Mouse (Mus musculus) urinary bladder, adult 18-20 months (tissue): ENCODE measurements around the gene Olfr1383.
"Not testable (repeated sequence)": the region's sequence is repeated elsewhere in the genome, so short reads cannot be mapped to it uniquely, and the experiment has no call there.

Source experiments
- DNase-seq, 2 experiments: peaks; one replicate each; pipeline ENCODE4 v3.0.0; 2022; ENCODE audit warnings: low spot score in 2 of 2, mixed read lengths in 2 of 2

Gene Olfr1383

DNA sequence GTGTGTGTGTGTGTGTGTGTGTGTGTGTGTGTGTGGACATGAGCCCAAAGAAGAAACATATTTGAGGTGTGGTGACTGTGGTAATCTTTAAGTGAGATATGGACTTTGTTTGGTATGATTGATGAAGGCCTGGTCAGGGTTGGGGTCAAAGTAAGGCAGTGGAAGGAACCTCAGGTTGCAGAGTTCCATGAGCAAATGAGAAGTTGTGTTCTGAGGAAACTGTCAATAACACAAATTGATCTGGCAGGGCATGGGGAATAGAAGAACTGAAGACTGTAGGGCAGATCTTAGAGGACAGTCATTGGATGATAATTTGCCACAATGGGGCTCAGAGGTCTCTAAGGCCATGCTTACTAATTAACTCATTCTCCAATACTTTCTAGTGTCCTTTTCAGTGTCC lies at the start of gene Olfr1383:
TSS of gene Olfr1383 (plus strand) at position 301 of the 400 bp plus-strand sequence.
- no peak for DNase-seq

DNA sequence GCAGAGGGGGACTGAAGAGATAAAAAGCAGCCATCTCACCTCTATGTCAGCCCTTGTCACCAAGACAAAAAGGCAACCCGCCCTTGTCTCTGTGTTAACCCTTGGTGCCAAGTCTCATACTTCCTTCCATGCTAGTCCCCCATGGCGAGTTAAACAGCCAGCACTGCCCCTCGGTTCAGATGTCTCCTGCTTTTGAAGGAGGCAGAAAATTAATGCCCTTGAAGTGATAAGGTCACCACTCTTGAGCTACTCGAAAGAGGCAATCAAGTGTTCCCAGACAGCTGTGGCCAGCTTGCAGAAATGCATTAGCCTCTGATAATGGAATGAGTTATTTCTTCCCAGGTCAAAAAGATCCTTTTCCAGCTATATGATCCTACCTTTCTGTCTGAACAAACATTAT lies 33.5 kb upstream of the Olfr1383 start:
- no peak for DNase-seq

DNA sequence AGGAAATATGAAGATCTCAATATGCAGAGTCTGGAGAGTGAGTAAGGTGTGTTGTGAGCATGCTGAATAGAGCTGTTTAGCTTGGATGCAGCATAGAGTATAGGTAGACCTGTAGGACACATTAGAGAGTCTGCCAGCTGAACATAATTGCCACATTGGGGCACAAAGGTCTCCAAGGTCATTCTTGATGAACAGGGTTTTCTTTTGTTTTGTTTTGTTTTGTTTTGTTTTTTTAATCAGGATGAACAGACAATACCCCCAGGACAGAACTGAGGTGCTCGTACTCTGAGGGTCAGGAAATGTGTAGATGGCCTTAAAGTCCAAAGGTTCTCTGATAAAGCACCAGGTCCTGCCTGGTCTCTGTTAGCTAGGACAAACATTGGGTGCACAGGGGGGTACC lies 30.7 kb upstream of the Olfr1383 start, which contains the start of gene Olfr1385:
TSS of gene Olfr1385 (plus strand) at position 301 of the 400 bp plus-strand sequence.
- DNase-seq: not testable (repeated sequence)

DNA sequence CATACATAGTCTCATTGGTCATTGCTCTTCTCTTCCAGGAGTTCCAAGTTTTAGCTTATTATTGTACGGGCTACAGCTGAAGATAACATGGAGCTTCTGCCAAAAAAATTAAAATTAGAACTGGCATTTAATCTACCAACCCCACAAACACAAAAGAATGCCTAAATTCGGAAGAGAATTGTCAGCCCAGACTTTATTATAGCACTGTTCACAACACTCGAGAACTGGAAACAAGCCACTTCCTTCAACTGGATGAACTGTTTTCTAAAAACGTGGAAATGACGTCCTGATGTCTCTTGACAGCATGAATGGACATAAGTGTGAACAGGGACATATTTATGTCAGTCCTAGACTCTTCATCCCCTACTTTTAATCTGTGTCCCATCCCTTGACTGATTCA lies 1.4 kb upstream of the Olfr1383 start:
- no peak for DNase-seq

DNA sequence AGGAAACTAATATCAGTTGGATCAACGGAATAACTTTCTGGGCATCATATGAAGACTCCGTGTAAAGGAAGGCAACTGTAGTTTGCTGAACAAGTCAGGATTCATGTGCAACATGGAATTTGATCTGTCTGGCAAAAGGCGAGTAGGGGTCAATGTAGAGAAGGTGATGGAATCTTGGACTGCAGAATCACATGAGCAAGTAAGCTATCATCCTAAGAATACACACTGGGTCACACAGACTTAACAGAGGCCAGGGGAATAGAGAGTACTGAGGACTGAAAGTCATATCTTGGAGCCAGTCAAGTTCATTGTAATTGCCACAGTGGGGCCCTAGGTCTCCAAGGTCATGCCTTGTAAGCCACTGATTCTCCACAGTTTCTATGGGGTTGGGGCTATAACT lies 8.5 kb downstream of the Olfr1383 start, which contains the start of gene Olfr1382:
TSS of gene Olfr1382 (plus strand) at position 301 of the 400 bp plus-strand sequence.
- no peak for DNase-seq

DNA sequence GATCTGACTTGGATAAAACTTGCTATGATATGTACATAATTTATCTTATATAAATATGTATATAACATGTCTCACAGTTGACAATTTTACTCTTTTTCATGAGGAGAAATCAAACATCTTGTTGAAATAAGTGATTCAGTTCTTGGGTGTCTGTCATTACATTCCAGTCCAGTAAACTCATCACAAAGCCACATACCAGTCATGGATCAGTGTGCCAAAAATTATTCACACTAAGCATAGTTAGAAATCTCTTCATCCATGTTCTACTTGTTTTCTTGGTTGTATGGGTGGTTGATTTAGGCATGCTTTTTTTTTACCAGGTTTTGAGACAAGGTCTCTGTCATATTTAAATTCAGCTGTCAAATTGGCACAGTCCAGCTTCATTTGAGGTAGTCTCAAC lies 13.3 kb downstream of the Olfr1383 start:
- no peak for DNase-seq

DNA sequence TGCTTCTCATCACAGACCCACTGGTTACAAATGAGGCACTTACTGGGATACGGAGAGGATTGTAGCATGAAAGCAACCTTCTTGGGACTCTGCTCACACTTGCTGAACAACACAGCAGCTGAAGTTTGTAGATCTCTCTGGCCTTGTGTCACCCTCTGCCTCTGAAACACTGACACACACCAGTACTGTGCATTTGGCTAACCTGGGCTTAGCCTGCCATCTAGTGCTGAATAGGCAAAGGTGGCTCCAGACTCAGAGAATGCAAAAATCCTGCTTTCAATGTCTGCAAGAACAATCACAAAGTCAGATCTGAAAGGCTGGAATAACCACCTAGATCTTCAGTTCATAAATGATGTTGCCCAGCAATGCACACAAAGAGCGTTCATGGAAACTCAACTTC lies 17.2 kb downstream of the Olfr1383 start:
- not testable (repeated sequence) for DNase-seq

DNA sequence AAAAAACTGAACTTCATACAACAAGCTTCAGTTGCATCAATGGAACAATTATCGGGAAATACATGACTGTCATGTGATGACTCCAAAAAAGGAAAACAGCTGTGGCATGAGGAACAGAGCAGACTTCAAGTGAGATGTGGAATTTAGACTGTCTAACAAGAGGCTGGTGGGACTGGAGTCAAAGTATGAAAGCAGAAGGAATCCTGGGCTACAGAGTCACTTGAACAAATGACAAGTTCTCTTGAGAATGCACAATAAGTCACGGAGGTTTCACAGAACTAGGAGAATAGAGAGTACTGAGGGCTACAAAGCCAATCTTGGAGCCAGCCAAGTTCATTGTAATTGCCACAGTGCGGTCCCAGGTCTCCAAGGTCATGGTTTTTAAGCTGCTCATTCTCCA lies 23.7 kb downstream of the Olfr1383 start, which contains the start of gene Olfr1381:
TSS of gene Olfr1381 (plus strand) at position 301 of the 400 bp plus-strand sequence.
- DNase-seq: not testable (repeated sequence)

DNA sequence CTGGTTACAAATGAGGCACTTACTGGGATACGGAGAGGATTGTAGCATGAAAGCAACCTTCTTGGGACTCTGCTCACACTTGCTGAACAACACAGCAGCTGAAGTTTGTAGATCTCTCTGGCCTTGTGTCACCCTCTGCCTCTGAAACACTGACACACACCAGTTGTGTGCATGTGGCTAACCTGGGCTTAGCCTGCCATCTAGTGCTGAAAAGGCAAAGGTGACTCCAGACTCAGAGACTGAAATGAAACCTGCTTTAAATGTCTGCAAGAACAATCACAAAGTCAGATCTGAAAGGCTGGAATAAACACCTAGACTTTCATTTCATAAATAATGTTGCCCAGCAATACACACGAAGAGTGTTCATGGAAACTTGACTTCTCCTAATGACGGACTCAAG lies 34.6 kb downstream of the Olfr1383 start:
- DNase-seq: not testable (repeated sequence)

DNA sequence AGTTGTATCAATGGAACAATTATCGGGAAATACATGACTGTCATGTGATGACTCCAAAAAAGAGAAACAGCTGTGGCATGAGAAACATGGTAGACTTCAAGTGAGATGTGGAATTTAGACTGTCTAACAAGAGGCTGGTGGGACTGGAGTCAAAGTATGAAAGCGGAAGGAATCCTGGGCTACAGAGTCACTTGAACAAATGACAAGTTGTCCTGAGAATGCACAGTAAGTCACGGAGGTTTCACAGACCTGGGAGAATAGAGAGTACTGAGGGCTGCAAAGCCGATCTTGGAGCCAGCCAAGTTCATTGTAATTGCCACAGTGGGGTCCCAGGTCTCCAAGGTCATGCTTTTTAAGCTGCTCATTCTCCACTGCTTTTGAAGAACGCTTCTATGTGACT lies 37.1 kb downstream of the Olfr1383 start, which contains the start of gene Olfr1380:
TSS of gene Olfr1380 (plus strand) at position 301 of the 400 bp plus-strand sequence.
- not testable (repeated sequence) for DNase-seq

DNA sequence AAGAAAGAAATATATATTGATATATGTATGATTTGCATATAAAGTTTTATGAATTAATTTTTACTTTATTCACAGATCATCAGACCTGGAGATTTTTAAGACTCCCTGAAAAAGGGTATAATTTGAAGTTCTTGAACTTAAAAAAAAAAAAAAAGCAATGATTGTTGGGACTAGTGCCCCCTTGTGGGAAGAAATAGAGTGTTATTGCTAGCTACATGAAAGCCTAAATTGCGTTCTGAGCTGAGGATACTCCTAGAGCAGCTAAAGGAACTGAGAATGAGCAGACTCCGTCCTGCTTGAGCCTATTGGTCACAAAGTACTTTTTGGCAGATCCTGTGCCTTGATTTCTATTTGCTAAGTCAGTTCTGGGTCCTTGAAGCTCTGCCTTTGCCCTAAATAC lies 55.6 kb downstream of the Olfr1383 start:
- DNase-seq: not testable (repeated sequence)
